21 mouse cellular contexts compared by ENCODE assay signal in the genomic region with DNA sequence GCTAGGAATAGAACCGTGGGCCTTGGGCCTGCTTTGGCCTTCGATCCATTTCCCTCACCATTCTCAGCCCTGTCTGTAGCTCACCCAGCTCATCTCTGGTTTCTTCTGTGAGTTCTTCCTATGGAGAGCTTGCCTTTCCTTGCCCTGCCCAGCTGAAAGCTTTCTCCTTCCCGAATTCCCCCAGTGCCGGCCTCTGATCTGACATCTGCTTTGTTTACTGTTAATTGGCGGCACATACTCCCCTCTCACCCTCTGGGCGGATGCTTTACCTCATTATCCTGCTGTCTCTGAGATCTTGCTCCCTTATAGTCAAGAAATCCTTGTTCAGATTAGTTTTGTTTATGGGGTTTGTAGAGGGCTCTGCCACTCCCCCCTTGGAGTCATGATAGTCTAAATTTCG.
A peak's percentile ranks its signal among the peaks of the same experiment; 100 is the strongest.
DNase-seq lines count a peak whose midpoint lies in the region; ATAC-seq and TF ChIP-seq lines count a peak whose summit lies in the region.
"Had no signal": no experiment of that assay in that cellular context is flagged by ENCODE, and none has a peak within 500 bp of the region (broad histone marks: within the 10 kb centered on the region; RNA-seq: fewer than 3 reads in every experiment).

No protein-coding gene starts in this region.

- no peak overlapping the region for H3K9ac ChIP-seq in lung, embryonic 14.5 days
- H3K9ac ChIP-seq in stomach, embryonic 15.5 days: no peak overlapping the region
- no peak overlapping the region for H3K9ac ChIP-seq in stomach, postnatal 0 days (ENCODE audit: low read length)
- H3K9ac ChIP-seq: heart, embryonic 15.5 days; liver, embryonic 13.5 days; neural tube, embryonic 12.5 days had no signal

- H3K9me3 ChIP-seq in heart, embryonic 10.5 days: no peaks in the 10 kb centered on the region
- no peaks in the 10 kb centered on the region for H3K9me3 ChIP-seq in lung, embryonic 14.5 days (ENCODE audit: low read depth, low read length)
- no peaks in the 10 kb centered on the region for H3K9me3 ChIP-seq in stomach, embryonic 15.5 days
- H3K9me3 ChIP-seq in stomach, postnatal 0 days (ENCODE audit: control insufficient read depth, low read length): no peaks in the 10 kb centered on the region
- H3K9me3 ChIP-seq: heart, embryonic 15.5 days; liver, embryonic 13.5 days; neural tube, embryonic 12.5 days had no signal

- peaks cover 49% of the 10 kb centered on the region for H3K4me1 ChIP-seq in heart, embryonic 10.5 days
- H3K4me1 ChIP-seq in lung, embryonic 14.5 days (ENCODE audit: insufficient read depth): peaks cover 25% of the 10 kb centered on the region
- peaks cover 25% of the 10 kb centered on the region for H3K4me1 ChIP-seq in stomach, embryonic 15.5 days
- 0 out of 2 replicates have a peak, but pooled peaks cover 2% of the 10 kb centered on the region for H3K4me1 ChIP-seq in stomach, postnatal 0 days (replicated peaks; ENCODE audit: control insufficient read depth, insufficient read depth)

- no peak overlapping the region for H3K4me2 ChIP-seq in lung, embryonic 14.5 days
- H3K4me2 ChIP-seq in stomach, embryonic 15.5 days: no peak overlapping the region
- no peak overlapping the region for H3K4me2 ChIP-seq in stomach, postnatal 0 days (replicated peaks; ENCODE audit: low read depth)
- H3K4me2 ChIP-seq: heart, embryonic 15.5 days; liver, embryonic 13.5 days; neural tube, embryonic 12.5 days had no signal

- WGBS in heart, embryonic 10.5 days: 49% methylated on average over 7 of the region's 7 CpGs
- 30% methylated on average over 7 of the region's 7 CpGs for WGBS in lung, embryonic 14.5 days
- WGBS in stomach, embryonic 15.5 days: 34% methylated on average over 7 of the region's 7 CpGs
- 35% methylated on average over 7 of the region's 7 CpGs for WGBS in stomach, postnatal 0 days

- peak overlapping the region; percentile 36; the same call in 1 of the 2 replicates for H3K27ac ChIP-seq in heart, embryonic 10.5 days
- H3K27ac ChIP-seq in lung, embryonic 14.5 days (ENCODE audit: low read depth): 0 out of 2 replicates have a peak overlapping the region, but pooled peaks have one; percentile 19
- peak overlapping the region; percentile 31; the same call in 1 of the 2 replicates for H3K27ac ChIP-seq in stomach, embryonic 15.5 days
- no peak overlapping the region for H3K27ac ChIP-seq in stomach, postnatal 0 days (replicated peaks)
- H3K27ac ChIP-seq: heart, embryonic 15.5 days; liver, embryonic 13.5 days; neural tube, embryonic 12.5 days had no signal

- no peak for TF ChIP-seq CTCF in lung, embryonic 14.5 days (IDR thresholded peaks at IDR 0.05; ENCODE audit: low read depth)
- no peak for TF ChIP-seq CTCF in stomach, postnatal 0 days (IDR thresholded peaks at IDR 0.05; ENCODE audit: low read depth)

- no peak for TF ChIP-seq EP300 in stomach, postnatal 0 days (optimal IDR thresholded peaks at IDR 0.05)

- H3K4me3 ChIP-seq in heart, embryonic 10.5 days: no peak overlapping the region
- H3K4me3 ChIP-seq in lung, embryonic 14.5 days (ENCODE audit: low read depth, low read length): no peak overlapping the region
- H3K4me3 ChIP-seq in stomach, embryonic 15.5 days (replicated peaks): no peak overlapping the region
- no peak overlapping the region for H3K4me3 ChIP-seq in stomach, postnatal 0 days (ENCODE audit: low read depth, low read length)
- H3K4me3 ChIP-seq: heart, embryonic 15.5 days; liver, embryonic 13.5 days; neural tube, embryonic 12.5 days had no signal

- no peak for DNase-seq in heart, embryonic 10.5 days (ENCODE audit: low spot score)
- DNase-seq in heart, postnatal 4 days: no peak
- DNase-seq in lung, embryonic 14.5 days: peak; percentile 68
- no peak for DNase-seq in lung, adult 18-20 months
- no peak for DNase-seq in stomach, postnatal 0 days (ENCODE audit: low spot score)
- DNase-seq in retina, postnatal 1 day: peak; percentile 79
- no peak for DNase-seq in right cerebral cortex, postnatal 36 days (ENCODE audit: low spot score in 2 of 2)
- DNase-seq: adrenal gland, postnatal 25 days; cerebellum, adult 2 months; heart, adult 18-20 months; kidney, adult 18-20 months; layer of hippocampus, postnatal 36 days; liver, embryonic 13.5 days; right cerebral cortex, postnatal 25 days; thymus, postnatal 36 days had no signal

- no peak; the same call in 1 of the 2 replicates for ATAC-seq in lung, embryonic 14.5 days (ENCODE audit: insufficient read depth)
- ATAC-seq in stomach, embryonic 15.5 days (ENCODE audit: insufficient read depth, low FRiP score, low read depth): no peak
- ATAC-seq in stomach, postnatal 0 days (ENCODE audit: low FRiP score, low TSS enrichment): no peak
- ATAC-seq: activated CD4-positive, CD25-positive, alpha-beta regulatory T cell, adult 4 months; forebrain, embryonic 16.5 days; Patski had no signal

- no peaks in the 10 kb centered on the region for H3K27me3 ChIP-seq in heart, embryonic 10.5 days (ENCODE audit: insufficient read depth, poor library complexity, severe bottlenecking)
- no peaks in the 10 kb centered on the region for H3K27me3 ChIP-seq in lung, embryonic 14.5 days (ENCODE audit: insufficient read depth, low read length)
- no peaks in the 10 kb centered on the region for H3K27me3 ChIP-seq in stomach, embryonic 15.5 days (replicated peaks)
- no peaks in the 10 kb centered on the region for H3K27me3 ChIP-seq in stomach, postnatal 0 days (ENCODE audit: control insufficient read depth, insufficient read depth, low read length)
- H3K27me3 ChIP-seq: heart, embryonic 15.5 days; liver, embryonic 13.5 days; neural tube, embryonic 12.5 days; Patski had no signal

- no peaks in the 10 kb centered on the region for H3K36me3 ChIP-seq in heart, embryonic 10.5 days
- H3K36me3 ChIP-seq in lung, embryonic 14.5 days (ENCODE audit: insufficient read depth): no peaks in the 10 kb centered on the region
- no peaks in the 10 kb centered on the region for H3K36me3 ChIP-seq in stomach, embryonic 15.5 days
- H3K36me3 ChIP-seq in stomach, postnatal 0 days (ENCODE audit: control insufficient read depth, insufficient read depth, low read length): no peaks in the 10 kb centered on the region
- H3K36me3 ChIP-seq: heart, embryonic 15.5 days; liver, embryonic 13.5 days; neural tube, embryonic 12.5 days had no signal

Comparison
In these comparisons a context has a peak if more than half of its experiments do, and no peak if none do; other contexts are left out.
1. DNase-seq: peak in lung, embryonic 14.5 days (single experiment) and retina, postnatal 1 day (single experiment); none in heart, embryonic 10.5 days (single experiment), heart, postnatal 4 days (single experiment), lung, adult 18-20 months (0 of 2), stomach, postnatal 0 days (single experiment) and right cerebral cortex, postnatal 36 days (0 of 2).